Mouse (Mus musculus): ENCODE data around the gene Olfr1420.
"Not testable (repeated sequence)": the region's sequence is repeated elsewhere in the genome, so short reads cannot be mapped to it uniquely, and the experiment has no call there.

The Olfr1420 gene

DNA sequence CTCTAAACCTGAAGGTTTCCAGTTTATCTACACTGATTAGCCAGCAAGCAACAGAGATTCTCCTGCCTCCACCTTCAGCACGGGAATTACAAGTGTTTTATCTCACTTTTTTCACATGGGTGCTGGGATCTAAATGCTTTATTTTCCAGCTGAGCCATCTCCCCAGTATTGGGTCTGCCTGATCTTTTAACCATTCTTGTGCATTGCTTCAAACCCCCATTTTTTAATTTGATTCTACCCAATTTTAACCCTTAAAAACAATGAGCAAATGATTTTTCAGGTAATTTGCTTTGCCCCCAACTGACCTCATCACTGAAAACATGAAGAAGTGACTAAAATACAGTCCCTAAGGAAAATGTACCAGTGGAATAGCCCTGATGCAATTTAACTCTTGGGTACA, at the start of gene Olfr1420:
Olfr1420 (plus strand) TSS at position 301 of the 400 bp plus-strand sequence.
- DNase-seq: no peak

DNA sequence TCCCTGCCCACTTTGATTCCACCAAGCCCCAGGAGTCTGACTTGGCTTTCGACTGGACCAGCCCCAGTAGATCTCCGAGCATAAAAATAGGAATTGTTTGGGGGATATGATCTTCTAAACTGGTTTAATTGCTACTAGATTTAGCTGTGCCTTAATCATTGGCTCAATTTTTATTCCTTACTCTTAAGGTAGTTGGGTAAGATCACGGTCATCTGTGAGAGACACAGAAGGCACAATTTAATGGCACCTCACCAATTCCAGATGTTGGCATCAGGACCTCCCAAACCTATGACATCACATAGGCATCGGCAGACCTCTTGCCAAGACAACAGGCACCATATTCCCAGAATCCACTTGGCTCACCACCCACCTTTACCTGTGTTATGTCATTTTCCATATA, 47.2 kb upstream of the Olfr1420 start, which contains the start of gene Olfr1417:
Olfr1417 (minus strand) TSS at position 101 of the 400 bp plus-strand sequence.
- no peak for DNase-seq

DNA sequence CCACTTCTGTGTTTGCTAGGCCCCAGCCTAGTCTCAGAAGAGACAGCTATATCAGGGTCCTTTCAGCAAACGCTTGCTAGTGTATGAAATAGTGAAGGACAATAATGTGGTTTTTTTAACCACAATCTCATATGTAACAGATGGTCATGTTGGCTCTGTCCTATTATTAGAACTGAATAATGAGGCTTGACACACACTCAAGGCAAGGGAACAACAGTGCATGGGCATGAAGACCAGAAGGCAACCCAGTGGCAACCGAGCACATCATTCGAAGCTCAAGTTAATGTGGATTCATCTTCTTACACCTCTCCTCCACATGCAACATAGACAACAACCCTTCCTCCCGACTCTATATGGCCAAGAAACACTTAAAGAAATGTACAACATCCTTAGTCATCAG, 40.0 kb upstream of the Olfr1420 start:
- no peak for DNase-seq

DNA sequence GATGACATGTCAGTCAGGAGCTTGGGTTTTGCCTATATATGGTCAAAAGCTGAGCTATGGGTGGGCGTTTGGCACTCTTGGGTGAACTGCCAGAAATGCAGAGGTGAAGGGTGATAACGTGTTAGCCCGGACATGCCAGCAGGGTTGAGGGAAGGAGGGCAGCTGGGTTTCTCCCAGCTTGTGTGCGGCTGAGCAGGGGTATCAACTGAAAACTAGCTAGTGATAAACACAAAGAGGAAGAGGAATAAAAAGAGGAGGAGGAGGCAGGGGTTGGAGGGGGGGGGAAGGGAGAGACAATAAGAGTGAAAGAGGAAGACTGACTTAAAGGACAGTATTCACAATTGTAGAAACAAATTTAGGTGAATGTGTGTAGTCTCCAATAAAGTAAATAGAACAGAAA, 33.7 kb upstream of the Olfr1420 start:
- no peak for DNase-seq

DNA sequence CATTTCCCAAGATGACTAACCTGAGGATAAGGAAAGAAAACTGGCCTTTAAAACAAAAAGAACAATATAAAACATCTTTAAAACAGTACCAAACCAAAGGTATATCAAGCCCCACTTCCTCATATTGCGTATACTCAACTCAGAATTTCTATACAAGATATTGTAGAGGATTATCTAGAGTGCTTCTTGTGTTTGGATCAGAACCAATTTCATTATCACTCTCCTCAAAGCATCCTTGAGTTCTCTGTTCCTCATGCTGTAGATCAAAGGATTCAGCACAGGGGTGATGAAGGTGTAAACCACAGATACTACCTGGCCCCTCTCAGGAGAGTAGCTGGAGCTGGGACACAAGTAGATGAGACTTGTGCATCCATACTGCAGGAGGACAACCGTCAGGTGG, 31.5 kb upstream of the Olfr1420 start:
- DNase-seq: no peak

DNA sequence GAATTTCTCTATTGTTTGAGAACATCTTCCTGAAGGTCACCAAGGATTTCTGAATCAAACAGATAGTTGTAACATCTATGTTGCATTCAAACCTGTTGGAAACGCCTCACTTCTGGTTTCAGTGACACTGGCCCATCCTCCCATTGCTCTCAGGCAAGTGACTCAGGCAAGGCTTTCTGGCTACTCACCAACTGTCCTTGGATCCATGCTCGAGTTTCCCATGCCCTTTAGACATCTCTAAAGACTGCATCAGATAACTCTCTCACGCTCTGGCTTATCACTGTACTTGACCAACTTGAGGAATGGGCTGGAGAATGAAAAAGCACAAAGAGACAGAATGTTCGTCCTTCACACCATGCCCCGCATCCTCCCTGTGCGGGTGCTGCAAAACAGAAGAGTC, 29.9 kb upstream of the Olfr1420 start:
- no peak for DNase-seq

DNA sequence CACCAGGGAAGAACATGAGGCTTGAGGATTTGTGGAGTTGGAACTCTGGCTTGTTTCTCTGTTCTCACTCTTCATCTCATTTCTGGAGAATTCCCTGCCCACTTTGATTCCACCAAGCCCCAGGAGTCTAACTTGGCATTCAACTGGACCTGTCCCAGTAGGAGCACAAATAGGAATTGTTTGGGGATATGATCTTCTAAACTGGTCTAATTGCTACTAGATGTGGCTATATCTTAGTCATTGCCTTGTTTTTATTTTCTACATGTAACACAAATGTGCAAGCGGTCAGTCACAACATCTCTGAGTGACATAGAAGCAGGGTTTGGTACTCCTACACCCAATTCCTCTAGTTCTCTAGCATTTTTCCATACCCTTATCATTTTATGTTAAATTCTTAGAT, 25.4 kb upstream of the Olfr1420 start, which contains the start of gene Olfr1418:
Olfr1418 (minus strand) TSS at position 101 of the 400 bp plus-strand sequence.
- DNase-seq: no peak

DNA sequence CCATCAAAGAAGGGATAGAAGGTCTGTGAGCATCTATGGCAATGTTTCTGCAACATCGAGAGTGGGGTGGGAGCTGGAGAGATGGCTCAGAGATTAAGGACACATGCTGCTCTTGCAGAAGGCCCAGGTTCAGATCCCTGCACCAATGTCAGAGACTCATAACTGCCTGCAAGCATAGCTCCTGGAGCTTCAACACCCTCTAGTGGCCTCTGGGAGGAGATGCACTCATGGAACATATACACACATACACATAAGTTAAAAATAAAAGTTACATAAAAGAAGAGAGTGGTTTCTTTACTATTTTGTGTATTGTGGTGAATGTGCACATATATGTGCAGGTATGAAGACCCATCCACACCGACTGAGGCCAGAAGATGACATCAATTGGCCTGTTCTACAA, 18.5 kb upstream of the Olfr1420 start:
- DNase-seq: no peak

DNA sequence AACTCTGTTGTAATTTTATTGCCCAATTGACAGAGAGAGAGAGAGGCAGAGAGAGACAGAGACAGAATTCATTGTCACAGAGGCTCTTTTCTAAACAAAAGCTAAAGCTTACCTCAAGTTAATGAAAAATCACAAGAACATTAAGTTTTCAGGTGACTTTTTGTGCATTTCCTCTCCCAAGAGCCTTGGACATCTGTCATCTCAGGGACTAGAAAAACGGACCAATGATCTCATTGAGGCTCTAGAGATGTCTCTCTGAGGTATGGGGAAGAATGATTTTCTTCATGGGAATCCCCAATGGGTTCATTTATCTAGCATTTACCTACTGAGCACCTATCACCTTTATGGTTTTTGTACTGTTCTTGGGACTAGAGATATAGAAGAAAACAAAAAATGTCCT, 11.4 kb upstream of the Olfr1420 start, which contains the start of gene Olfr1419:
Olfr1419 (minus strand) TSS at position 101 of the 400 bp plus-strand sequence.
- DNase-seq: no peak

DNA sequence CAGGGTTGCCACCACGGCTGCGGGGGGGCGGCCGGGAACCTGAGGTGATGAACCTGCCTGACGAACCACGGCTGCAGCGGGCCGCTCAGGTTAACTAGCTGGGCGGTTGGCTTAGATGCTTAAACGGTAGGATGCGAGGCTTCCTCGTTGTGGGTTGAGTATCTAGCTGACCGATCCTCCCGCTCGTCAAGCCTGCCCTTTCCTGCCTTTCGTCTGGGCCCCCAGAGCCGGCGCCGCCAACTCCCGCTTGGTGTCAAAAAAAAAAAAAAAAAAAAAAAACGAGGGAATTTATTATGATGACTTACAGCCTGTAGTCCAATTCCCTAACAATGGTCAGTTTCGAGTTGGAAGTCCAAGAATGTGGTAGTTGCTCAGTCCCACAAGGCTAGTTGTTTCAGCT, 8.0 kb upstream of the Olfr1420 start:
- not testable (repeated sequence) for DNase-seq

DNA sequence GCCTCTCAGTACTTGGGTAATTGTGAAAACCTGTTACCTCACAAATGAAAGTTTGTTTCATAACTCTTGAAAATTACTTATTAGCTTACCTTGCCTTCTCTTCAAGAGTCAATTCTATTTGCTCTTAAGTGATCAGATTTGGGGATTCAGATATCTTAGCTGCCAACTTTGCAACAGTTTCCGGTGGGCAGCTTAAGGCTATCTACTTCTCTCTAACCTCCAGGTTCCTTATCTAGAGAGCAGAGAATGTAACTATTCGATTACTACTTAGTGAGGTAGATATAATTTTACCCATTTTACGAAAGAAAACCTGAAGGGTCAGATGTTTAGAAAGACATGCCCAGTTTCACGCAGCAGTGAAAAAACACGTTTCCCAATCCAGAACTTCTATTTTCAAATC, 24.7 kb downstream of the Olfr1420 start:
- DNase-seq: no peak

DNA sequence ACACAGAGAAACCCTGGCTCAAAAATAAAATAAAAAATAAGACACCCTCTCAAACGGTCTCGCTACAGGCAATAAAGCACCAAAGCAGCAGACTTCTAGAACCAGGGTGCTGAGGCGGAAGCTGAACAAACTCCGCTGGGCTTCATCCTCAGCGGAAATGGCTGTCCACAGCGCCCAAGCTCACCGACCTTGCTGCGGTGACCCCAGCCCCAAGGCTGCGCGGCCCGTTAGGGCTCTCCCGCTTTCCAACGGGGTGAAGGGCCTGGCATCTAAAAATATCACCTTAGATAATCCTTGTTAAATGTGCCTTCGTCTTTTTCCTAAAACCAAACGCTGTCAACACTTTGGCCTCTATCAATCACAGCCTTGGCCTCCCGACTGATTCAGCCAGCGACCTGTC, 25.2 kb downstream of the Olfr1420 start:
- no peak for DNase-seq

DNA sequence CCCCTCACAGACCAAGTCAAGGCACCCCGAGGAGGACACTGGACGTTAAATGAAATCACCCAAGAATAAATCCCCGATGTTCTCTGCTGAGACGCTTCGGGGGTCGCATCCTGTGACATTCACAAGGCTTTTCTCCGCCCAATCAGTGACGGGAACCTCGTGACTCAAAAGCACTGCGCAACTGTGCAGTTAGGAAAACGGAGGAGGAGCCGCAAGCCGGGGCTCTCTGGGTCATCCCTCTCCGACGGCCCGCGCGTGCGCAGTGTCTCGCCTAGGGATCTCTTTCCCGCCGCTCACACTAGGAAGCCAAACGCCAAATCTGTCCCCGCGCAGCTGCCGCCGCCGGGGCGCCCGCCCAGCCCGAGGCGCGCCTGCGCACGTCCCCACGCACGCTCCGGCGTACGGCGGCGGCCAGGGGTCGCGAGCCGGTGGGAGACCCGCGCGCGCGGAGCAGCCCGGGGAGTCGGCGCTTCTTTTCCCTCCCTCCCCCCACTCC, 25.7 kb downstream of the Olfr1420 start, which contains the start of gene Patl1:
Patl1 (plus strand) TSS at position 363 of the 496 bp plus-strand sequence.
- DNase-seq: peak; percentile 99

DNA sequence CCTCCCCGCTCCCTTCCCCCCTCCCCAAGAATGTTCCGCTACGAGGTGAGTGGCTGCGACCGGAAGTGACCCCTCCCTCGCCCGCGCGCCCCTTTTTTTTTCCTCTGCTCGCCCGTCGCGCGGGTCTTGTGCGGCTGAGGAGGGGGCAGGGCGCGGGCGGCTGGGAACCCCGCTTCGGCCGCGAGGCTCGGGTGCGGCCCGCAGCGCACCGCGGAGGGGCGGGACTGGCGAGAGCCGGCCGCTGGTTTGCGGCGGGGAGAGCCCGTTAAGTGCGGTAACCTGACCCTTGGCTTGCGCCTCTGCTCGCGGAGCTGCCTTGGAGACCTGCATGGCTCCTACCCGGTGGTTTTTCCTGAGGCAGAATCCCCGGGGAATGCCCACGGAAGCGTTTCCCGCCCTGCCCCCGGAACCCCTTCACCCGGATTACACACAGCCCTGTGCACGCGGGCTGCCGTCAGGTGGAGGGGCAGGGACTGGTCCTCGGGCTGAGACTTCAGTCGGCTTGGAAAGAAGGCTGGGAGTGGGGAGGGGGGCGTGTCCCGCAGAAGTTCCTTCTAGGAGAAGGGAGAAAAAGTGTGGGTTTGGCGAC, 26.3 kb downstream of the Olfr1420 start:
- DNase-seq: peak; percentile 76

DNA sequence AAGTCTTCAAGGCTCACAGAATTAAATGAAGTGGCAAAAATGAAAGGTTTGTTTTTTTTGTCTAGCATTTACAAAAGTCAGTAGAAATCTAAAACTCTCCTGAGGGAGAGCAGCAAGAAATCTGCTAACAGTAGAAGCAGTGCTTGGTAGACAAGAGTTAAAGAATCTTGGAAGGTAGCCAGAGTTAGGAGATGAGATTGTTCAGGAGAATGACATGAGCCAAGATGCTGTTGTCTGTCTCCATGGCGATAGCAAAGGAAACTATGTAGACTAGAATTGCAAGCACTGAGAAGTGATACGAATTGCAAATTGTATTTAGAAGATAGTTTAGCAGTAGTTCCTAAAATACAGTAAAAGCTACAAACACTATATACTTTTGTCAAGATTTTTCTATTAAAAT, 29.4 kb downstream of the Olfr1420 start:
- no peak for DNase-seq

DNA sequence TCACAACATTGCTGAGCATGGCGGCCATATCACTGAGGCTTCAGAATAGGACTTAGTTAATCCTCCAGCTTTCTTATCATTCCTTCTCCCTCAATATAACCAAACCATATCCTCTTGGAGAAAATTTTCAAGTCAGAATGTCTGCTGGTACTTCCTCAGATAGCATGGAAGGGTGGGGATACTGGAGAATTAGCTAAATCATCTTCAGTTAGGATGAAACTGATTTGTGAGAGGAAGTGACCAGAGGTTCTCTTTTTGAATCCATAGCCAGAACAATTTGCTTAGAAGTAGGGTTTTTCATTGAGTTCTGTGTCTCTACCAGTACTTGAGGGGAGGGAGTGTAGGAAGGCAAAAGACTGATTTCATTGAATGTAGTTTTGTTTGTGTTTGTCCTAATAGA, 35.7 kb downstream of the Olfr1420 start:
- DNase-seq: no peak

DNA sequence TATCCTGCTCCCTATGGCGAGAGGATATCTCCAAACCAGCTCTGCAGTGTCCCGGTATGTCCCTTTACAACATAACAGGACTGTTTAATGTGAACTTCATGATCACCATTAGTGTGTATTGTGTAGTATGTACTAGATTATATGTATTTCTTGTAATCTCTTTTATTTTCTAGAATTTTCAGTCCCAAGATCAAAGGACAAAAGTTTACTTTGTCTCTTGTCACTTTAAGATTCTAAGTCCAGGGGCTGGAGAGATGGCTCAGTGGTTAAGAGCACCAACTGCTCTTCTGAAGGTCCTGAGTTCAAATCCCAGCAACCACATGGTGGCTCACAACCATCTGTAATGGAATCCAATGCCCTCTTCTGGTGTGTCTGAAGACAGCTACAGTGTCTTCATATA, 36.1 kb downstream of the Olfr1420 start:
- not testable (repeated sequence) for DNase-seq

DNA sequence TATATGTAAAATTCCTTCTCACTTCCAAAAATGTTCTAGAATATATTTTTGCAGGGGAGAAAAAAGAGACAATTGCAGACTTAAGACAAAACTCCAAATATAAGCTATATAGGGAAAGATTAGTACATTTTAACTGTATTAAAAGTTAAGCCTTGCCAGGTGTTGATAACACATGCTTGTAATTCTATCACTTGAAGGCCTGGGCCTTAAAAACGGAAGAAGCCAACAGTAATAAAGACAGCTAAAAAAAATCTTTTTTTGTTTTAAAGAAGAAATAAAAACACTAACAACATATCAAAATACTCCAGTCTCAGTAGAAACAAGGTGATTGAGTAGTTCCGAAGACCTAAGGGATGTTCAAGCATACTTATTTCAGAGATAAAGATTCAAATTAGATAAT, 40.0 kb downstream of the Olfr1420 start:
- no peak for DNase-seq

DNA sequence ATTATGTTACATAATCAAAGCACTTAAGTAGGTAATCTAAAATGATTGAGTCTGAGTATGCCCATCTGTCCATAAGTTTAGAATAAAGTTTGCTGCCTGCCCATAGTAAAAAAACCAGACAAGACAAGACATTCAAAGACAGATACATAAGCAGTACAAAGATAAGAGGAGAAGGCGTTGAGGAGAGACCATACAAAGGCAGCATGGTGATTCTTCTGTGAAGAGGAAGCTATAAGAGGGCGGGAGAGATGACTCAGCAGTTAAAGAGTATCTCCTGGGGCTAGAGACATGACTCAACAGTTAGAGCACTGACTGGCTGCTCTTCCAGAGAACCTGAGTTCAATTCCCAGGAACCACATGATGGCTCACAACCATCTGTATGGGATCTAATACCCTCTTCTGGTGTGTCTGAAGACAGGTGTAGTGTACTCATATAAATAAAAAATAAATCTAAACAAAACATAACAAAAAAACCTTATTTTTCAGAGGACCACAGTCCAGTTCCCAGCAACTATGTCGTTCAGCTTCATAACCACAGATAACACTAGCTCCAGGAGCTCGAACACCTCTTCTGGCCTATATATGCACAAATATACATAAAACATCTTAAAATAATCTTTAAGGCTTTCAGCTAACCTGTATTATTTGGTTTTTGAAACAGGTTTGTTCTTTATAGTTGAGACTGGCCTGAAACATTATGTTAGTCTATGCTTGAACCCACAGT, 41.8 kb downstream of the Olfr1420 start:
- no peak for DNase-seq

DNA sequence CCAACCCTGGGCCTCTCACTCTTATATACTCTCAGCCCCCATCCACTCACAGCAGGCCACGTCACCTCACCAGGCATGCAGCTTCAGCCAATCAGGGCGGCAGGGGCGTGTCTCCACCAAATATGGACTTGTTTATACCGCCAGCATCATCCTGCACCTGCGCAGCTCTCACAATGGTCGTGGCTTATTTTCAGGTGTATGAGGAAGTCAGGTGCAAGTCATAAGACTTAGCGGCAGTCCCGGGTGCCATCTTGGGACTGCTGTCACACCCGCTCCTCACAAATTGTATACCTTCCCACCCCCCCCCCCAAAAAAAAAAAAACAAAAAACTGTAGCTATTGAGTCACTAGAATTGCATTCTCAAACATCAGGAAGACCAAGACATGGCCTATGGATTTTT, 60.1 kb downstream of the Olfr1420 start:
- DNase-seq: not testable (repeated sequence)

All from cerebellum, adult 11-12 months (tissue).